Comparison of ENCODE assay signal across 8 mouse cellular contexts in the genomic region with DNA sequence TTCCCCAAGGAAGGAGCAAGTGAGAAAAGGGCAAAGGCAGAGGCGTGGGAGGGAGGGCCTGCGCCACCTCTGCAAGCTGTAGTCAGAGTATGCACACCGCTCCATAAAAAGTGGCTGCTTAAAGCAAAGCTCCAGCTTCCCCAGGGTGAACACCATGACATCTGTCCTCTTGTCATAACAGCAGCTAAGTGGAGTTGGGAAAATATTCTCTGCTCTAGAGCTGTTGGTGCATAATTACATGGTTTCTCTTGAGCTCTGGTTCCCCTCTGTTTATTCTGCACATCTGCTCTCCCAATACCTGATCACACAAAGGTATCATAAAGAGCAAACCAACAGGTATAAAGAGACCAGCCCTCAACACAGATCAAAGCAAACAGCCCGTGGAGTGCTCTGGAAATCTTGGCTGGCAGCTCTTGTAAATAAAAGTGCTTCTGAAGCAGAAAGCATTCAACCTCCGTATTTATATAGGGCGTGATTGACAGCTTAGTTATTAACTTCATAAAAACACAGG.
DNase-seq lines count a peak whose midpoint lies in the region; ATAC-seq lines count a peak whose summit lies in the region.

No protein-coding gene starts in this region.

- peak; percentile 58 for DNase-seq in embryo, embryonic 10 days (ENCODE audit: low spot score)
- no peak for DNase-seq in embryo, embryonic 9.5 days (ENCODE audit: extremely low spot score)
- DNase-seq in embryonic facial prominence, embryonic 11.5 days (ENCODE audit: low spot score) = peak; percentile 70
- DNase-seq in mesoderm, embryonic 11.5 days (ENCODE audit: low read depth, low spot score) = peak; percentile 45
- DNase-seq in layer of hippocampus, adult 11-12 months (ENCODE audit: low spot score) = no peak

- no peaks in the 10 kb centered on the region for H3K9me3 ChIP-seq in embryonic facial prominence, embryonic 11.5 days (replicated peaks; ENCODE audit: control insufficient read depth, low read length)
- H3K9me3 ChIP-seq in intestine, embryonic 16.5 days (ENCODE audit: control insufficient read depth, low read length) = no peaks in the 10 kb centered on the region

- H3K4me3 ChIP-seq in embryonic facial prominence, embryonic 11.5 days (ENCODE audit: low read depth, low read length) = no peak overlapping the region
- H3K4me3 ChIP-seq in intestine, embryonic 16.5 days (ENCODE audit: low read length) = no peak overlapping the region

- 34% methylated on average over 6 of the region's 6 CpGs for WGBS in embryonic facial prominence, embryonic 11.5 days
- 22% methylated on average over 6 of the region's 6 CpGs for WGBS in intestine, embryonic 16.5 days

- H3K36me3 ChIP-seq in embryonic facial prominence, embryonic 11.5 days (replicated peaks; ENCODE audit: control insufficient read depth, insufficient read depth, low read depth, low read length) = no peaks in the 10 kb centered on the region
- H3K36me3 ChIP-seq in intestine, embryonic 16.5 days (ENCODE audit: control insufficient read depth, insufficient read depth, low read length) = no peaks in the 10 kb centered on the region

- H3K4me2 ChIP-seq in embryonic facial prominence, embryonic 11.5 days (ENCODE audit: low read depth, low read length) = no peak overlapping the region
- 0 out of 2 replicates have a peak overlapping the region, but pooled peaks have one; percentile 19 for H3K4me2 ChIP-seq in intestine, embryonic 16.5 days (ENCODE audit: low read depth, low read length)

- no peaks in the 10 kb centered on the region for H3K27me3 ChIP-seq in embryonic facial prominence, embryonic 11.5 days (ENCODE audit: control insufficient read depth, insufficient read depth, low read length)
- no peaks in the 10 kb centered on the region for H3K27me3 ChIP-seq in intestine, embryonic 16.5 days (replicated peaks; ENCODE audit: control insufficient read depth, insufficient read depth, low read length)

- H3K9ac ChIP-seq in embryonic facial prominence, embryonic 11.5 days (replicated peaks; ENCODE audit: low read length) = no peak overlapping the region
- H3K9ac ChIP-seq in intestine, embryonic 16.5 days (ENCODE audit: low read depth, low read length) = peak overlapping the region; percentile 32

- H3K4me1 ChIP-seq in embryonic facial prominence, embryonic 11.5 days (ENCODE audit: control insufficient read depth, insufficient read depth, low read length) = peaks cover 3% of the 10 kb centered on the region; the same call in 1 of the 2 replicates
- H3K4me1 ChIP-seq in intestine, embryonic 16.5 days (ENCODE audit: control insufficient read depth, insufficient read depth, low read length) = peaks cover 49% of the 10 kb centered on the region

- ATAC-seq in embryonic facial prominence, embryonic 11.5 days (replicated peaks; ENCODE audit: insufficient number of reproducible peaks, low FRiP score, low TSS enrichment, low read depth) = peak; percentile 66; the same call in 1 of the 2 replicates
- ATAC-seq in intestine, embryonic 16.5 days = peak; percentile 72
- ATAC-seq in megakaryocyte, adult 5-6 weeks (ENCODE audit: poor library complexity, severe bottlenecking) = no peak
- no peak for ATAC-seq in megakaryocyte progenitor cell, adult 5-6 weeks (replicated peaks; ENCODE audit: poor library complexity)

- 0 out of 2 replicates have a peak overlapping the region, but pooled peaks have one; percentile 29 for H3K27ac ChIP-seq in embryonic facial prominence, embryonic 11.5 days (replicated peaks; ENCODE audit: low read depth, low read length)
- H3K27ac ChIP-seq in intestine, embryonic 16.5 days (ENCODE audit: low read length) = peak overlapping the region; percentile 90

Comparison
In these comparisons a context has a peak if more than half of its experiments do, and no peak if none do; other contexts are left out.
1. DNase-seq: peak in embryo, embryonic 10 days (single experiment), embryonic facial prominence, embryonic 11.5 days (single experiment) and mesoderm, embryonic 11.5 days (single experiment); none in embryo, embryonic 9.5 days (single experiment) and layer of hippocampus, adult 11-12 months (single experiment).
2. ATAC-seq: peak in embryonic facial prominence, embryonic 11.5 days (single experiment) and intestine, embryonic 16.5 days (single experiment); none in megakaryocyte, adult 5-6 weeks (single experiment) and megakaryocyte progenitor cell, adult 5-6 weeks (single experiment).